Mouse (Mus musculus) right cerebral cortex, postnatal 10 days (tissue): ENCODE results near the gene Pptc7.
A peak's percentile ranks its signal among the peaks of the same experiment; 100 is the strongest.

Experiments used
- DNase-seq, 2 experiments: peaks; one replicate each; pipeline ENCODE4 v3.0.0; 2021; ENCODE audit warnings: low spot score in 2 of 2

The Pptc7 gene

GRCm38 (mm10) chr5:122267136-122267535 is 17.0 kb upstream of the Pptc7 start:
- DNase-seq, result no peak

- peak; percentile 74 to 85 for DNase-seq
Measured at GRCm38 (mm10) chr5:122267899-122268298, 16.3 kb upstream of the Pptc7 start.

DNA sequence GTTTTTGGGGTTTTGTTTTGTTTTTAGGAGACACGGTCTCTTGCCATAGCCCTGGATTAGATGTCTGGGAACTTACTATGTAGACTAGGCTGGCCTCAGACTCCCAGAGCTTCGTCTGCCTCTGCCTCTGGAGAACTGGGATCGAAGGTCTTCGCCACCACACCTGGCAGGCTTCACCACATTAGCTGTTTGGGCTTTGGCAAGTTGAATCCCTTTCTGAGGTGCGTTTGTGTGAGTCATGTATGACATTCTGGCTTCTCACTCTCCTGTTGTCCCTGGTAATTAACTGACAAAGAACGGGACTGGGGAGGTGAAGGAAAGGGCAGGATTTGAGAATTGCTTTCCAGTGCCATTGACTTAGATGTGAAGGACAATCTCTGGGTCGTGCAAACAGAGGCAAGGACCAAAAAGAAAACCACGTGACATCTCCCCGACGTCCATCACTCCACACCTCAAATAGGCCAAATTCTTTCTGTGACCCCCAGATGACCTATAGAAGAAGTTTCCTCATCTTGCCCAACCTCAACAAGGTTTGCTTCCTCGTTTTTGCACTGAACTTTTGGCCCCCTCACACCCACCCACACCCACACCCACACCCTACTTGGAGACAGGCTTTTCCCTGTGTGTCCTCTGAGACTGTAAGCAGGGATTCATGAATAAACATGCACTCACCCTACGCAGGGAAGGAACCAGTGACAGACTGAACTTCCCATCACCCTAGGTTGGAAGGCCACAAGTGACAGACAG is 15.1 kb upstream of the Pptc7 start:
- no peak for DNase-seq

DNA sequence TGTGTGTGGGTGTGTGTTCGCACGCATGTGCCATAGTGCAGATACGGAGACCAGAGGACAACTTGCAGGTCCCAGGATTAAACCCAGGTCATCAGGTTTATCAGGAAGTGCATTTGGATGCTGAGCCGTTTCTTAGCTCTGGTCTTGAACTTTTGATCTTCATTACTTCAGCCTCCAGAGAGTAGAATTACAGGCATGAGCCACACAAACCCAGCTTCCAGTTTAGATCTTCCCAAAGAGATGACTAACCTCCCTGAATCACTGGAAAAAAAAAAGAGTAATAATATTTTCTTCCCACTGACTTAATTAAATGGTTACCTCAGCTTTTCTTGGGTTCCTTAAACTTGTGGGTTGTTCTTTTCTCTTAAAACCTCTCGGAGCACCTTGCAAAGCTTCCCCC is 11.3 kb upstream of the Pptc7 start:
- DNase-seq, result no peak

DNA sequence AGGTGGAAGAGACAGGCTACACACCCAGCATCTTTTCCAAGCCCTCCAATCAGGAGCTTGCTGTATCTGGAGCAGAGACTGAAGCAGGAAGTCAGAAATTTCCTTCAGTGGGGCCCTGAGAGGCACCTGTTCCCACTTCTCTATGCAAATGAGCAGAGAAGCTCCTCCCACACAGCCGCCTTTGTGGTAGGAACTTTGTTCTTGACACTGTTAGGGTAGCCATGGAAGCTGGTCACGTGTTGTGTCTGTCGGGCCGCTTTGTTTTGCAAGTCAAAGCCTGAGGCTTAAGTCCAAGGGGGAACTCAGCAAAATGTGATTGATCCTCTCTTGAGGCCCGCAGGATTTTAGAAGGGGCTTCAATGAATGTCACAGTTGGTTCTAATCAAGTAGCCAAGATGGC is 9.4 kb upstream of the Pptc7 start:
- DNase-seq, result no peak

DNA sequence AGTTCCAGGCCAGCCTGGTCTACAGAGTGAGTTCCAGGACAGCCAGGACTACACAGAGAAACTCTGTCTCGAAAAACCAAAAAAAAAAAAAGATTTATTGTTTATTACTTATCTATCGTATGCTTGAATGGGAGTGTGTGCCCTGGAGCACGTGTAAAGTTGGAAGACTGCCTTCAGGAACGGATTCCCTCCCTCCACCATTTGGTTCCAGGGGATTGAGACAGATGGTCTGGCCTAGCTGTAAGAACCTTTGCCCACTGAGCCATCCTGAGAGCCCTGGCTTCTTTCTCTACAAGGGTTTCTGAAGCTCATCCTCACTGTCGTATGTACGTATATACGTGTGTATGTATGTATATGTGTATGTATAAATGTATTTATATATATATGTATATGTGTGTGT is 5.2 kb upstream of the Pptc7 start:
- no peak for DNase-seq

- DNase-seq, result no peak
Measured at GRCm38 (mm10) chr5:122279799-122280421, 4.3 kb upstream of the Pptc7 start.

GRCm38 (mm10) chr5:122280422-122280826 is 3.7 kb upstream of the Pptc7 start:
- DNase-seq, result no peak

GRCm38 (mm10) chr5:122280827-122281462 is 3.2 kb upstream of the Pptc7 start:
- DNase-seq, result peak in 1 of 2 experiments; percentile 54

GRCm38 (mm10) chr5:122283828-122284182 is 360 bp upstream of the Pptc7 start:
- DNase-seq, result no peak

- DNase-seq, result peak; percentile 62 to 70
Measured at GRCm38 (mm10) chr5:122285029-122285766, 1.0 kb downstream of the Pptc7 start.

- DNase-seq, result no peak
Measured at GRCm38 (mm10) chr5:122285767-122286150, 1.6 kb downstream of the Pptc7 start.

GRCm38 (mm10) chr5:122286191-122286590 is 2.0 kb downstream of the Pptc7 start:
- DNase-seq, result no peak

DNA sequence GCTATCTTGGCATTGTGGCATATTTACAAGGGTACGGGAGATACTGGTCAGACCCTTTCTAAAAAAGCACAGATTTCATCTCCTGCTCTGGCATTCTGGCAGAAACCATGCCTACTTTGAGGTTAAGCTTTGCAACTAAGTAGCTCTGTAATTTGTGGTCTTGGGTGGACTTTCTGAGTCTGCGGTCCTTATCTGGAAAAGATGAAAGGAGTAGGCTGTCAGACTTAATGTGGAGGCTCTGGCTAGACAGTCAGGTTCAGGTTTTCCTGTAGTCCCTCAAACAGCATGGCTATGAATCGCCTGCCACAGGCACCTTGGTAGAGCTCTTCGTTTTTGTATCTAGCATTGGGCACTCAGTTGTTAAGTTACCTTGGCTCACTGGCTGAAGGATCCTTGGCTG is 2.9 kb downstream of the Pptc7 start:
- no peak for DNase-seq

- DNase-seq, result no peak
Measured at GRCm38 (mm10) chr5:122288147-122288811, 4.1 kb downstream of the Pptc7 start.

- no peak for DNase-seq
Measured at GRCm38 (mm10) chr5:122291149-122291548, 7.0 kb downstream of the Pptc7 start.

GRCm38 (mm10) chr5:122291553-122292339 is 7.6 kb downstream of the Pptc7 start:
- DNase-seq, result no peak

- DNase-seq, result no peak
Measured at GRCm38 (mm10) chr5:122293131-122293530, 9.0 kb downstream of the Pptc7 start.

GRCm38 (mm10) chr5:122294219-122294735 is 10.1 kb downstream of the Pptc7 start:
- no peak for DNase-seq

- DNase-seq, result no peak
Measured at GRCm38 (mm10) chr5:122295113-122295935, 11.2 kb downstream of the Pptc7 start.
